Mouse (Mus musculus) testis, adult 2 months (tissue): Measurements from ENCODE around the gene Sufu. TPM values are rescaled to one million over a fixed set of nuclear protein-coding genes. Genes with fewer than 3 reads are reported as not detected.

ENCODE experiments used
- H3K27ac ChIP-seq: fragments of 200-500 bp; 2 replicates; pipeline ENCODE4 v1.5.1; 2012; ENCODE audit warnings: low read depth, low read length; ENCODE audit not compliant: control insufficient read depth, insufficient read depth
- H3K27me3 ChIP-seq: fragments of 200-500 bp; 2 replicates; pipeline ENCODE4 v1.6.1; 2012; ENCODE audit warnings: mild to moderate bottlenecking, low read length, moderate library complexity; ENCODE audit not compliant: control insufficient read depth, insufficient read depth
- H3K36me3 ChIP-seq: fragments of 200-500 bp; 2 replicates; pipeline ENCODE4 v1.6.1; 2012; ENCODE audit warnings: mild to moderate bottlenecking, low read length; ENCODE audit not compliant: control insufficient read depth, insufficient read depth
- H3K4me1 ChIP-seq: fragments of 200-500 bp; 2 replicates; pipeline ENCODE4 v1.6.1; 2012; ENCODE audit warnings: low read length; ENCODE audit not compliant: control insufficient read depth, insufficient read depth
- H3K4me3 ChIP-seq: fragments of 200-500 bp; 2 replicates; pipeline ENCODE4 v1.5.1; 2012; ENCODE audit warnings: low read depth, mild to moderate bottlenecking, low read length, moderate library complexity, mixed read lengths; ENCODE audit not compliant: control insufficient read depth
- CTCF ChIP-seq: fragments of 200-500 bp; IDR thresholded peaks from 2 replicates; pipeline ENCODE4 v1.5.1; 2012; ENCODE audit warnings: low read depth, mild to moderate bottlenecking, inconsistent platforms, low read length, moderate library complexity; ENCODE audit not compliant: control insufficient read depth, insufficient read depth, insufficient replicate concordance
- POLR2A ChIP-seq: fragments of 200-500 bp; IDR thresholded peaks from 2 replicates; pipeline ENCODE4 v1.6.1; 2012; ENCODE audit warnings: low read depth, mild to moderate bottlenecking, inconsistent platforms, low read length, moderate library complexity; ENCODE audit not compliant: control insufficient read depth
- polyA plus RNA-seq: library from polyadenylated mRNA; depleted of rRNA; stranded (reverse); fragments of >200 nt; gene quantifications from 2 replicates; pipeline ENCODE4 v1.2.3, GENCODE M21; 2012

The Sufu gene
- polyA plus RNA-seq, 1 experiment: 186 TPM

- H3K36me3 ChIP-seq: no peaks in the 10 kb centered on the region
- H3K27me3 ChIP-seq: no peaks in the 10 kb centered on the region
- H3K4me1 ChIP-seq: no peaks in the 10 kb centered on the region; the same call in 1 of the 2 replicates
- no peak overlapping the region for H3K4me3 ChIP-seq
- no peak for TF ChIP-seq POLR2A
- TF ChIP-seq CTCF: no peak
- no peak overlapping the region for H3K27ac ChIP-seq
Measured at GRCm38 (mm10) chr19:46447911-46448310, 51.2 kb downstream of the Sufu start.

- Histone ChIP-seq H3K4me1 (no peaks in the 10 kb centered on the region; the same call in 1 of the 2 replicates), H3K27me3 (no peaks in the 10 kb centered on the region), H3K27ac (no peak overlapping the region), H3K36me3 (peaks cover 1% of the 10 kb centered on the region; the same call in 1 of the 2 replicates), H3K4me3 (no peak overlapping the region)
- TF ChIP-seq CTCF (no peak), POLR2A (no peak)
Measured at GRCm38 (mm10) chr19:46449261-46450005, 52.7 kb downstream of the Sufu start.

- H3K4me1 ChIP-seq: no peaks in the 10 kb centered on the region; the same call in 1 of the 2 replicates
Measured at GRCm38 (mm10) chr19:46452052-46452827, 55.5 kb downstream of the Sufu start.

GRCm38 (mm10) chr19:46452916-46453315, 56.2 kb downstream of the Sufu start:
- Histone ChIP-seq H3K4me1 (no peaks in the 10 kb centered on the region; the same call in 1 of the 2 replicates), H3K4me3 (no peak overlapping the region), H3K27me3 (no peaks in the 10 kb centered on the region), H3K27ac (no peak overlapping the region), H3K36me3 (peaks cover 4% of the 10 kb centered on the region)
- TF ChIP-seq POLR2A: no peak
- TF ChIP-seq CTCF: no peak

More at GRCm38 (mm10) chr19:46452052-46452827, 55.5 kb downstream of the Sufu start:
- H3K36me3 ChIP-seq: peaks cover 4% of the 10 kb centered on the region; the same call in 1 of the 2 replicates
- H3K4me3 ChIP-seq: no peak overlapping the region
- no peak overlapping the region for H3K27ac ChIP-seq
- no peak for TF ChIP-seq POLR2A
- peak; percentile 56; the same call in 1 of the 2 replicates for TF ChIP-seq CTCF
- H3K27me3 ChIP-seq: no peaks in the 10 kb centered on the region

GRCm38 (mm10) chr19:46454126-46454880, 57.6 kb downstream of the Sufu start:
- no peak for TF ChIP-seq POLR2A
- no peak for TF ChIP-seq CTCF
- H3K27ac ChIP-seq: 0 out of 2 replicates have a peak overlapping the region, but pooled peaks have one; percentile 25
- H3K4me3 ChIP-seq: no peak overlapping the region
- H3K27me3 ChIP-seq: no peaks in the 10 kb centered on the region
- H3K4me1 ChIP-seq: no peaks in the 10 kb centered on the region; the same call in 1 of the 2 replicates
- H3K36me3 ChIP-seq: peaks cover 4% of the 10 kb centered on the region

GRCm38 (mm10) chr19:46455032-46455431, 58.3 kb downstream of the Sufu start:
- no peak overlapping the region for H3K4me3 ChIP-seq
- H3K4me1 ChIP-seq: no peaks in the 10 kb centered on the region; the same call in 1 of the 2 replicates
- no peak overlapping the region for H3K27ac ChIP-seq
- H3K36me3 ChIP-seq: peaks cover 4% of the 10 kb centered on the region
- no peaks in the 10 kb centered on the region for H3K27me3 ChIP-seq
- no peak for TF ChIP-seq POLR2A
- no peak for TF ChIP-seq CTCF

GRCm38 (mm10) chr19:46455556-46455955, 58.9 kb downstream of the Sufu start:
- Histone ChIP-seq H3K4me1 (no peaks in the 10 kb centered on the region; the same call in 1 of the 2 replicates), H3K4me3 (no peak overlapping the region)

More at GRCm38 (mm10) chr19:46455556-46455955, 58.9 kb downstream of the Sufu start:
- H3K36me3 ChIP-seq: peaks cover 4% of the 10 kb centered on the region
- no peaks in the 10 kb centered on the region for H3K27me3 ChIP-seq
- H3K27ac ChIP-seq: no peak overlapping the region
- TF ChIP-seq POLR2A: no peak
- no peak for TF ChIP-seq CTCF
